Mouse (Mus musculus) stomach, postnatal 0 days (tissue): ENCODE results near the gene Fbln1.

Experiments
- CTCF ChIP-seq: IDR thresholded peaks from 2 replicates; pipeline ENCODE4 v1.5.1; 2016; ENCODE audit warnings: antibody characterized with exemption, low read depth, mild to moderate bottlenecking, moderate library complexity
- EP300 ChIP-seq: optimal IDR thresholded peaks from 2 replicates; pipeline ENCODE3; 2016; ENCODE audit warnings: antibody characterized with exemption

GRCm38 (mm10) chr15:85303241-85303640 lies 97.5 kb downstream of the Fbln1 start:
- TF ChIP-seq CTCF (no peak), EP300 (no peak)
